Mouse (Mus musculus) MEL (cell line): ENCODE measurements around the gene Hsdl2. TPM values are rescaled to one million over a fixed set of nuclear protein-coding genes. Genes with fewer than 3 reads are reported as not detected.
A peak's percentile ranks its signal among the peaks of the same experiment; 100 is the strongest.

Experiments used
- DNase-seq: peaks from one replicate; pipeline ENCODE4 v3.0.0; 2011; ENCODE audit warnings: low read depth, low spot score
- H3K27ac ChIP-seq: 2 replicates; pipeline ENCODE4 v1.5.1; 2012; ENCODE audit warnings: low read depth, mild to moderate bottlenecking, control low read depth, low read length, moderate library complexity; ENCODE audit not compliant: control insufficient read depth
- H3K27me3 ChIP-seq, 2 experiments: fragments of 150-350 bp in 1 of 2; sonication (generic) in 1 of 2; 2 replicates each; pipeline ENCODE4 v1.6.1; 2012; ENCODE audit warnings: low read length in 2 of 2, mild to moderate bottlenecking in 2 of 2, improper control_type of control experiment in 1 of 2, moderate library complexity in 1 of 2; ENCODE audit not compliant: insufficient read depth in 2 of 2, control insufficient read depth in 1 of 2
- H3K36me3 ChIP-seq, 2 experiments: 2 replicates each; pipeline ENCODE4 v1.6.1; 2012 to 2014; ENCODE audit warnings: low read length in 2 of 2, improper control_type of control experiment in 1 of 2, inconsistent platforms in 1 of 2, mild to moderate bottlenecking in 1 of 2; ENCODE audit not compliant: insufficient read depth in 2 of 2, control insufficient read depth in 1 of 2
- H3K4me1 ChIP-seq, 2 experiments: fragments of 150-350 bp in 1 of 2; sonication (generic) in 1 of 2; 2 replicates each; pipeline ENCODE4 v1.6.1; 2012; ENCODE audit warnings: low read length in 2 of 2, improper control_type of control experiment in 1 of 2, mild to moderate bottlenecking in 1 of 2; ENCODE audit not compliant: insufficient read depth in 2 of 2, control insufficient read depth in 1 of 2
- H3K4me3 ChIP-seq, 2 experiments: fragments of 150-350 bp in 1 of 2; sonication (generic) in 1 of 2; 2 replicates each; pipeline ENCODE4 v1.5.1; 2012; ENCODE audit warnings: low read depth in 2 of 2, low read length in 2 of 2, mild to moderate bottlenecking in 2 of 2, moderate library complexity in 2 of 2, control low read depth in 1 of 2, improper control_type of control experiment in 1 of 2; ENCODE audit not compliant: control insufficient read depth in 1 of 2, insufficient read depth in 1 of 2
- H3K79me2 ChIP-seq: 2 replicates; pipeline ENCODE4 v1.6.1; 2012; ENCODE audit warnings: mild to moderate bottlenecking, low read length, moderate library complexity; ENCODE audit not compliant: control insufficient read depth, poor library complexity, insufficient read depth
- H3K9ac ChIP-seq: 2 replicates; pipeline ENCODE4 v1.6.1; 2012; ENCODE audit warnings: low read depth, mild to moderate bottlenecking, control low read depth, low read length, moderate library complexity; ENCODE audit not compliant: control insufficient read depth, poor library complexity, severe bottlenecking
- H3K9me3 ChIP-seq: fragments of 150-350 bp; sonication (generic); replicated peaks from 2 replicates; pipeline ENCODE4 v1.6.1; 2012; ENCODE audit warnings: mild to moderate bottlenecking, low read length, improper control_type of control experiment, moderate library complexity; ENCODE audit not compliant: insufficient read depth
- BHLHE40 ChIP-seq: IDR thresholded peaks from 2 replicates; pipeline ENCODE4 v1.6.1; 2012; ENCODE audit warnings: low read depth, mild to moderate bottlenecking, inconsistent platforms, low read length, improper control_type of control experiment, borderline replicate concordance
- E2F4 ChIP-seq: IDR thresholded peaks from 2 replicates; pipeline ENCODE4 v1.6.1; 2011; ENCODE audit warnings: low read depth, low read length, improper control_type of control experiment, borderline replicate concordance
- EP300 ChIP-seq, 2 experiments: IDR thresholded peaks; 2 replicates each; pipeline ENCODE4 v1.6.1; 2011; ENCODE audit warnings: improper control_type of control experiment in 2 of 2, low read length in 2 of 2, low read depth in 1 of 2, mild to moderate bottlenecking in 1 of 2
- ETS1 ChIP-seq: IDR thresholded peaks from 2 replicates; pipeline ENCODE4 v1.6.1; 2012; ENCODE audit warnings: low read depth, mild to moderate bottlenecking, inconsistent platforms, low read length, improper control_type of control experiment, moderate library complexity
- GATA1 ChIP-seq: IDR thresholded peaks from 2 replicates; pipeline ENCODE4 v1.6.1; 2011; ENCODE audit warnings: low read depth, low read length, improper control_type of control experiment
- JUND ChIP-seq: IDR thresholded peaks from 2 replicates; pipeline ENCODE4 v1.6.1; 2011; ENCODE audit warnings: low read depth, mild to moderate bottlenecking, improper control_type of control experiment, low read length
- KAT2A ChIP-seq: conservative IDR thresholded peaks from 2 replicates; pipeline ENCODE4 v1.6.1; 2012; ENCODE audit warnings: low read depth, low read length, improper control_type of control experiment, inconsistent platforms
- MAFK ChIP-seq: IDR thresholded peaks from 2 replicates; pipeline ENCODE4 v1.6.1; 2011; ENCODE audit warnings: low read depth, mild to moderate bottlenecking, low read length, improper control_type of control experiment, borderline replicate concordance
- MAZ ChIP-seq: IDR thresholded peaks from 2 replicates; pipeline ENCODE4 v1.6.1; 2012; ENCODE audit warnings: low read depth, mild to moderate bottlenecking, inconsistent platforms, low read length, improper control_type of control experiment
- MEF2A ChIP-seq: IDR thresholded peaks from 2 replicates; pipeline ENCODE4 v1.6.1; 2014; ENCODE audit warnings: low read depth, mild to moderate bottlenecking, inconsistent platforms, low read length, improper control_type of control experiment; ENCODE audit not compliant: poor library complexity, insufficient replicate concordance, severe bottlenecking; ENCODE audit errors: extremely low read depth
- MYB ChIP-seq: IDR thresholded peaks from 2 replicates; pipeline ENCODE4 v1.6.1; 2011; ENCODE audit warnings: mild to moderate bottlenecking, low read depth, low read length, improper control_type of control experiment
- POLR2AphosphoS2 ChIP-seq: IDR thresholded peaks from 2 replicates; pipeline ENCODE4 v1.6.1; 2011; ENCODE audit warnings: low read length, improper control_type of control experiment
- POLR2AphosphoS5 ChIP-seq: IDR thresholded peaks from 2 replicates; pipeline ENCODE4 v1.6.1; 2012; ENCODE audit warnings: low read depth, borderline replicate concordance, mild to moderate bottlenecking, inconsistent platforms, low read length, moderate library complexity, mixed read lengths
- RCOR1 ChIP-seq: IDR thresholded peaks from 2 replicates; pipeline ENCODE4 v1.6.1; 2012; ENCODE audit warnings: low read depth, mild to moderate bottlenecking, inconsistent platforms, low read length, improper control_type of control experiment
- SIN3A ChIP-seq: IDR thresholded peaks from 2 replicates; pipeline ENCODE4 v1.6.1; 2012; ENCODE audit warnings: low read length, improper control_type of control experiment, inconsistent platforms
- SMC3 ChIP-seq: IDR thresholded peaks from 2 replicates; pipeline ENCODE4 v1.6.1; 2011; ENCODE audit warnings: low read depth, low read length, improper control_type of control experiment
- TAL1 ChIP-seq: IDR thresholded peaks from 2 replicates; pipeline ENCODE4 v1.6.1; 2012; ENCODE audit warnings: mild to moderate bottlenecking, inconsistent platforms, low read length, moderate library complexity, mixed read lengths
- TBP ChIP-seq: IDR thresholded peaks from 2 replicates; pipeline ENCODE4 v1.8.0; 2011; ENCODE audit warnings: low read depth, low read length, improper control_type of control experiment
- TCF12 ChIP-seq: IDR thresholded peaks from 2 replicates; pipeline ENCODE4 v1.6.1; 2014; ENCODE audit warnings: low read depth, mild to moderate bottlenecking, inconsistent platforms, low read length, improper control_type of control experiment, moderate library complexity
- USF1 ChIP-seq: IDR thresholded peaks from 2 replicates; pipeline ENCODE4 v1.6.1; 2014; ENCODE audit warnings: low read depth, mild to moderate bottlenecking, inconsistent platforms, low read length, improper control_type of control experiment, moderate library complexity
- ZKSCAN1 ChIP-seq: IDR thresholded peaks from 2 replicates; pipeline ENCODE4 v1.6.1; 2012; ENCODE audit warnings: low read depth, mild to moderate bottlenecking, inconsistent platforms, low read length, improper control_type of control experiment, moderate library complexity
- polyA plus RNA-seq, 2 experiments: library from polyadenylated mRNA; stranded (reverse) in 1 of 2; unstranded in 1 of 2; fragments of >175 nt in 1 of 2; fragments of >200 nt in 1 of 2; gene quantifications; 2 replicates each; pipeline versions ENCODE4 v1.2.1 to v1.2.4; 2012; ENCODE audit warnings: low replicate concordance in 2 of 2, low read depth in 1 of 2; ENCODE audit not compliant: insufficient read length in 2 of 2, insufficient read depth in 1 of 2, missing spikeins in 1 of 2
- total RNA-seq: library from RNA; depleted of rRNA; stranded (reverse); fragments of 300-350 nt; gene quantifications from 2 replicates; pipeline ENCODE4 v1.2.3, GENCODE M21; 2012

Hsdl2 gene
- total and polyA plus RNA-seq, 3 experiments, result 8.4 to 15.0 TPM; not detected in 1

GRCm38 (mm10) chr4:59630122-59630521, 48.8 kb downstream of the Hsdl2 start:
- no peaks in the 10 kb centered on the region for H3K27me3 ChIP-seq
- peaks cover 0 to 37% of the 10 kb centered on the region in 2 experiments; a peak in 2 of 4 replicates for H3K36me3 ChIP-seq
- DNase-seq, result peak; percentile 78
- H3K9me3 ChIP-seq, result no peaks in the 10 kb centered on the region
- H3K27ac ChIP-seq, result peak overlapping the region; percentile 41
- H3K79me2 ChIP-seq, result peaks cover 12% of the 10 kb centered on the region
- peak overlapping the region; percentile 4 for H3K9ac ChIP-seq
- TF ChIP-seq USF1 (no peak), RCOR1 (peak; percentile 89), TCF12 (peak; percentile 91), MAZ (no peak), POLR2AphosphoS5 (no peak), GATA1 (peak; percentile 85), SIN3A (peak; percentile 66), E2F4 (no peak), JUND (no peak), BHLHE40 (0 out of 2 replicates have a peak, but pooled peaks have one; percentile 22), KAT2A (no peak), ZKSCAN1 (no peak), MAFK (peak; percentile 12; the same call in 1 of the 2 replicates), SMC3 (0 out of 2 replicates have a peak, but pooled peaks have one; percentile 6), POLR2AphosphoS2 (no peak), MEF2A (no peak), MYB (peak; percentile 87), TAL1 (peak; percentile 66), EP300 (IDR thresholded peaks at IDR 0.05; ENCODE audit: low read depth in 1 of 2, low read length in 2 of 2) (peak; percentile 92 to 95), TBP (0 out of 2 replicates have a peak, but pooled peaks have one; percentile 41), ETS1 (peak; percentile 77)
- TF ChIP-seq, all 39 proteins: peak for 12
- Histone ChIP-seq H3K4me1 (peaks cover 13 to 24% of the 10 kb centered on the region in 2 experiments), H3K4me3 (peak overlapping the region; percentile 5 to 44)
